Mouse (Mus musculus) cerebellum, adult (tissue): ENCODE measurements around the gene Reep1.

Experiments
- ATAC-seq: cut with Nextera tagmentation; 2 replicates; pipeline ENCODE4 v1.9.2; 2017; ENCODE audit warnings: mild to moderate bottlenecking, moderate library complexity, mixed read lengths; ENCODE audit not compliant: insufficient number of reproducible peaks, low FRiP score, low TSS enrichment

The Reep1 gene

DNA sequence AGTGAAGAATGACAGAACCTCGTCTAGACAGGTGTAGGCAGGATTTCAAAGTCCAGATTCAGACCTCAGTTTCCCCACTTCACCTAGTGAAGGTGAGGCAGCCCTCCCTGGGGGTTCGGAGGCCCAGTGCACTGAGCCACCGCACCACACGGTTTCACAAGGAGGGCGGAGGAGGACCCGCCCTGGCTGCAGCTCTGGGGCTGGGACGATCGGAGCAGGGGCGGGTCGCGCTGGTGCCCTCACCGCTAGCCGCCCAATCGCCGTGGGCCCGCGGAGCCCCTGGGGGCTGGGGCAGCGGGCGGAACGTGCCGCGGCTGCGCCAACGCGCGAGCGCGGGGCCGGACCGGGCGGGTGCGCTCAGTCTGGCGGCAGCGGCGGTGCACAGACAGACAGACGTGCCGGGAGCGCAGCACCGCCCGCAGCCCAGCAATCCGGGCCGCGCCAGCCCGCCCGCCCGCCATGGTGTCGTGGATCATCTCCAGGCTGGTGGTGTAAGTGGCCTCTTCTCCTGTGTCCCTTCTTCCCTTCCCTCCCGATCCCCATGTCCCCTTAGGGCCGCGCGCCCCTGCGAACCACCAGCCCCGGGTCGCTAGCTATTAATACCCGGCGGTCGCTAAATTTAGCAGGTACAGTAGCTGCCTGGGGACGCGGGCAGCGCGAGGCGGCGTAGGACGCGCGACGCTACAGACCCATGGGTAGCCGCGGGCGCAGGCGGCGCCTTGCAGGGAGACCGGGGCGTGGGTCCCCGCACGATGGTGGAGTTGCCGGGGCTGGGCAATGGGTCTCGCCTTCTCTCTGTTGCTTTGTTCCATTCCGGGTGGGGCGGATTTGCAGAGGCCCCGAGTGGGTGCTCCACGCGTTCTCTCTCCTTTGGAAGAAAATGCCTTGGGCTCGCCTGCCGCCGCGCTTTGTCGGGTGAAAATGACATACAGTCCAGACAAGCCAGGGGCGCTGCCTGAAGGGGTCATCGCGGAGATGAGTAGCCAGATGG, at the start of gene Reep1:
Gene Reep1 (plus strand): TSS at position 51 of the 991 bp plus-strand sequence.
- ATAC-seq, result peak; percentile 89

DNA sequence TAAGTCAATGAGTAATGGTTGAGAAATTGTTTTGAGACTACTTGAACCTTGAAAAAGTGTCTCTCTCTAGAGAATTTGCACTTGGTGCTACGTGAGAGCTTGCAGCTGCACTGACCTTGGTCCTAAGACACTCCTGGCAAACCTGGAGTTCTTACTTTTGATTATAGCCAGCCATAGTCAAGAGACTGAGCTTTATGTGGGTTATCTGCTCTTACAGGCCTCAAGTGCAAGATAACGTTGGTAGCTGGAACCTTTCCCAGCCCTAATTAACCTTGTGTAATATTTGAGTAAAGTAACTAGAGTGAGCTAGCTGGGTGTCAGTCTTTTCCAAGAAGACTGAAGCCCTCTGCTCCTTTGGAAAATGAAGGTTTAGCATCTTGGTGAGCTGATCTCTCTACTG, 49.1 kb upstream of the Reep1 start:
- ATAC-seq, result no peak

- no peak for ATAC-seq
Observed at GRCm38 (mm10) chr6:71664511-71664910, 42.9 kb upstream of the Reep1 start.

GRCm38 (mm10) chr6:71673166-71673565, 34.2 kb upstream of the Reep1 start:
- ATAC-seq, result no peak

- no peak for ATAC-seq
Observed at GRCm38 (mm10) chr6:71678891-71679290, 28.5 kb upstream of the Reep1 start.

DNA sequence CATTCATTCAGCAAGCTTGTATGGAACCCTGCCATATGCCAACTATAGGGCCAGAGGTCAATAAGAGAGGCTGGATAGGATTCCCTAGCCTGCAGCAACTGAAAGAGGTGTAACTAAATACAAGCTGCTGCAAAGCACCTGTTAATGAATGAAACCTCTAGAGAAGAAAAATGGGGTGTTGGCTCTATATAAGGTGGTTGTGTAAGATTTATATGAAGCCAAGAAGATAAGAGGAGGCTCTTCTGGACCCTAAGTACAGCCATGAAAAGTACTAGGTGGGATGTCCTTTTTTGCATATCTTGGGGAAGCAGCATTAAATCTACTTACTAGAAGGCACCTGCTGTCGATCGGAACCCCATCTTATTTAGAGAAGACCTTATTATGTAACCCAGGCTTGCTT, 12.2 kb upstream of the Reep1 start:
- no peak for ATAC-seq

DNA sequence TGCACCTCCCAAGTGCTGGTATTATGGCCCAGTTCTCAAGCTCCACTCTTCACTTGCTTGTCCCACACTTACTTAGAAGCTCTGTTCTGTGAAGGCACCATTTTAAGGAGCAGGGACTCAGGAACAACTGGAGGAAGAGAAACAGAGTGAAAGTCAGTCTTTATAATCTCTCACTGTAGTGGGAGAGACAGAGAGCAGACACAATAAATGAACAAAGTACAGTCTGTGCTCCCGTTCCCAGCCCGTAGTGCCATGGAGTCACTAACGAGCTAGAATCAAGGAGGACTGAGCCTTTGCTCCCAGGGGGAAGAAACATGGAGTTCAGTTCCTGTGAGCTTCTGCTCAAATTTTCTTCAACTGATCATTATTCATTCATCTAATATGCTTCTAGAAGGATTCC, 11.8 kb upstream of the Reep1 start:
- ATAC-seq, result no peak

- ATAC-seq, result no peak
Observed at GRCm38 (mm10) chr6:71706871-71707270, 490 bp upstream of the Reep1 start.

DNA sequence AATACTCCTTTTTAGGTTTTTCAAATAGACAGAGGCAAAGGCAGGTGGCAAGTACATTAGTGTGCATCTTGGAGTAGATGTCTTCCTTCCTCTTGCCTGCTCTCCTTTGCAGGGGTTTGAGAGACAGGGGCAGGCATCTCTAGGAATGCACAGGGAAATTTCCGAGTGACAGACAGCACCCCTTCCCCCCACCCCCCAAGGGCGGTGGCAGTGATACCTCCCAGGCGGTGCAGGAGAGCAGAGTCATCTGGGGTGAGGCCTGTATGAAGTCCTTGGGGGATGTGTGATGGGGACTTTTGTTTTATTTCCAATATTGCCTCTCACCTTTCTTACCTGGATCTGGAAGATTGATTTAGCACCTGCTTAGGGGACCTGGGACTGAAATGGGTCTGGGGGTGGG, 1.2 kb downstream of the Reep1 start:
- 0 out of 2 replicates have a peak, but pooled peaks have one; percentile 4 for ATAC-seq

DNA sequence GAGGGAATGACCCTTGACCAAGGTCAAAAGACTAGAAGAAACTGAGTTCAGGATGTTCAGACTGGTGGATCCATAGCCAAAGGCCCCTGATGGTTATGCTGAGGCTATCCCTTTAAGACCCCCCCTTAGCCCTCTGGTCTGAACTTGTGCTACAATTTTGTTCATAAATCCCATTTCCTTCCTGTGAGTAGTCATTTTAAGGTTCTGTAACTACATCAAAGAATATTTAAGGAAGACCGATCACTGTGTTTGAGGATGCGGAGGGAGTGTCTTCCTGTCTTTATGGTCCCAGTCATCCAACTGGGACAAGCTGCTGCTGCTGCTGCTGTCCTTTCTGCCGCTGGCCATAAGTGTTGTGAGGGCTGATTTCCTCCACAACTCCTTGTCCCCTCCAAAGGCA, 3.0 kb downstream of the Reep1 start:
- no peak for ATAC-seq

GRCm38 (mm10) chr6:71711201-71711600, 3.8 kb downstream of the Reep1 start:
- no peak for ATAC-seq

DNA sequence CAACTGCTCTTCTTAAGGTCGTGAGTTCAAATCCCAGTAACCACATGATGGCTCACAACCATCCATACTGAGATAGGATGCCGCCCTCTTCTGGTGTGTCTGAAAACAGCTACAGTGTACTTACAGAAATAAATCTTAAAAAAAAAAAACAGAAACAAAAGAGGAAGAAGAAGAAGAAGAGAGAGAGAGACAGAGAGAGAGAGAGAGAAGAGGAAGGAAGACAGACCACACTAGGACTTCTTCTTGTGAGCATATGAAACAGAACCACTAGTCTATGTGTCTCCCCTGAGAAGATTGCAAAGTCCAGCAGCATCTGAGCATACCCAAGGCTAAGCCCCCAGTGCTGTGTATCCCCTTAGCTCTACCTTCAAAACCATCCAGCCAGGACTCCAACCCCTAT, 6.2 kb downstream of the Reep1 start:
- ATAC-seq, result no peak

DNA sequence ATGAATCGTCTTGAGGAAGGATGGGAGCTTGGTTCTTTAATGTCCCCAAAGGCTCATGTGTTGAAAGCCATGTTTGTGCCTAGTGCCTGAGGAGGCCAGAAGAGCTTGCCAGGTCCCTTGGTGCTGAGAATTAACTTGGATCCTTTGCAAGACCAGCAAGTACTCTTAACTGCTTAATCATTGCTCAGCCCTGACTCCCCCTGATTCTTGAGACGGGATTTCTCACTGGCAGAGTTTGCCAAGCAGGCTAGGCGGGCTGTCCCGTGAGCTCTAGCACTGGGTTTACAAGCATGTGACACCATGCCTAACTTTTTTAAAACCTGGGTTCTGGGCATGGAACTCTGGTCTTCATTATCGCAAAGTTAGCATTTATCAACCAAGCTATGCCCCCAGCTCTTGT, 7.6 kb downstream of the Reep1 start:
- no peak for ATAC-seq

DNA sequence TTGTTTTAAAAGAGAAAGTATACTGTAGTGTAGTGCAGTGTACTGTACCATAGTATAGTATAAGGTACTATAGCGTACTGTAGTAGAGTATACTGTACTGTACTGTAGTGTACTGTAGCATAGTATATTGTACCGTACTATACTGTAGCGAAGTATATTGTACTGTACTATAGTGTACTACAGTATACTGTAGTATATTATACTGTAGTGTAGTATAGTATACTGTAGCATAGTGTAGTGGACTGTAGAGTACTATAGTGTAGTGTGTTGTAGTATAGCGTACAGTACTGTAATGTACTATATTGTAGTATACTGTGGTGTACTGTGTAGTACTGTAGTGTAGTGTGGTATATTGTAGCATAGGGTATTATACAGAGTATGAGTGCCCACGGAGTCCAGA, 9.1 kb downstream of the Reep1 start:
- no peak for ATAC-seq

DNA sequence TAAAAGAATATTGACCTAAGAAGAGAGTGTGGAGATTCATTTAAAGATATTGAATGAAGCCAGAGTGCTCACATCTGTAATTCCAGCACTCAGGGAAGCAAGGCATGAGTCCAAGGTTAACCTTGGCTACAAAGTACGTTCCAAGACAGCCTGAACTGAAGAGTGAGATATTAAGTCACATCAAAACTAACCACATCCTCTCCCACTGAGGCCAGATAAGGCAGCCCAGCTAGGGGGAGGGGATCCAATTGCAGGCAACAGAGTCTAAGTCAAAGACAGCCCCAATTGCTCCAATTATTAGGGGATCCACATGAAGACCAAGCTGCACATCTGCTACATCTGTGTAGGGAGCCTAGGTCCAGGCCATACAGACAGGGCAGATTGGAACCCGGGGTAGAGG, 11.0 kb downstream of the Reep1 start:
- no peak for ATAC-seq

DNA sequence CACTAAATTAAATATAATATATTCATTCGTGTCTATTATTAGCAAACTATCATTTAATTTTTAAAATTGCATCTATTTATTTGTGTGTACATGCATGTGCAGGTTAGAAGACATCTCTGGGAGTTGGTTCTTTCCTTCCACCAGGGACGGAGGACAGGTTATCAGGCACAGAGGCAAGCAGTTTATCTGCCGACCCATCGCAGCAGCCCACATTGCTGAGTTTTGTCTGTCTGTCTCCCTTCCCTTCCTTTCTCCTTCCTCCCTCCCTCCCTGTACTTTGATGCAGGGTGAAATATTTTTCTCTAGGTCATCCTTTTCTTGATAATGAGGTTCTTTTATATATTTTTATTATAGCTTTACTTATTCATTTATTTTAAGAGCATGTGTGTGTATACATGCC, 11.9 kb downstream of the Reep1 start:
- no peak for ATAC-seq

DNA sequence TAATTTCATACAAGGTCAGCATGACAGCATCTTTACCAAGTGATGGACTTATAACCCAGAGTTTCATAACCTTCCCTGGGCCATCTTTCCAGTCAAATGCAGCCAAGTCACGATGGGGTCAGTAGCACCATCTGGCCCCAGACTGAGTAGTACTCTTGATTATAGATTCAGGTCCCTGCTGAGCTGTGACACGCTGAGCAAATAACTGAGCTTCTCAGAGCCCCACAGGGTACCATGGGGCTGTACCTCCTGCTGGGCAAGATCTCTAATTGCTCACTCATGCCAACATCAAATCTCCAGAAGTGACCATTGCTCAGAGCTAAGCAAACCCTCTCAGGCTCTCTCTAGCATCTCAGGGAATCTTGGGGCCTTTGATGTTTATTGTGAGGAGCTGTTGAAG, 15.6 kb downstream of the Reep1 start:
- 0 out of 2 replicates have a peak, but pooled peaks have one; percentile 13 for ATAC-seq

DNA sequence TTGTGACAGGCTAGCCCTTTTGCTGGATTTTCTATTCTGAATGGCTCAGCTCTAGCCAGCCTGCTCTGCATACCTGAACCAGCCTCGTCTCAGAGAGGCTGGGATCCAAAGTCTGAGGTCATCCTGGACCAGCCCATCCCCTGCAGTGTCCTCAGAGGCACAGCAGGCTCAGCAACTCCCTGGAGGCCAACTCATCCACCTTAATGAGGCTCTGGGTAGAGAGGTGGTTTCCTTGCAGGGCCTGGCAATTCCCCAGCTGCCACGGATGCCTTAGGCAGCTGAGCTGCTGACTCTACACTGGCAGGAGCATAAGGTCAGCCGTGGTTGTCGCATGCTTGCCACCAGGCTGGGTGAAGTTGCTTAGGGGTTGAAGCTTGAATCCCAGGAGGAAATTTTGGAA, 16.2 kb downstream of the Reep1 start:
- ATAC-seq, result peak; percentile 80

DNA sequence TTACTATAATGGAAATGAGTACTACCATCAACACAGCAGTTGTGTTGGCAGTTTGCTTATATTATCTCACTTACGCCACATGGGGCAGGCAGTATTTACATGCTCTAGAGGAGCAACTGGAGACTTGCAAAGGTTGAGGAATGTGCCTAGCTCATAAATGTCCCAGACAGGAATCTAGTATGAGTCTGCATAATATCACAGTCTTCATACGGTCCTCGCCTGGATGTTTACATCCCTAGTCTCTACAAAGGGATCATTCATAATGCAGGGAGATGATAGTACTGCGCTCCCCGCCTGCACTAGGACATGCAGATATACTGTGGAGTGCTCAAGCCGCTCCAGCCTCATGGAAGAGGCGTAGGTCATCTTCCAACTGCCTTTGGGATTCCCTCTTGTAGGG, 19.3 kb downstream of the Reep1 start:
- no peak for ATAC-seq

DNA sequence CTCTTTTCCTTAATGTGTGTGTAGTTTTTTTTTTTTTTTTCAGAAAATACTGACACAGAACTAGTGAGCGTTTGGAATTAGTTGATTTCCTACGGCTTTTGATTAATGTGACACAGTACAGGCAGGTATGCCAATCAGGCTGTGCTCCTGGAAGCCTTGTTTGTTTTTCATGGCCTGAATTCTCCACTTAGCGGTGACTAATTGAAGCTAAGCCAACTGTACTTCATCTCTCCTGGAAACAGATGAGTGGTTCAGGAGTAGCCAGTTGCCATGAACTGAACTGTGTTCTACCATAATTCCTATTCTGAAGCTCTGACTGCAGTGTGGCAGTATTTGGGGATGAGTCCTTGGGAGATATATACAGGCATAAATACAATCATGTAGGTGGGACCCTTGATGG, 20.9 kb downstream of the Reep1 start:
- ATAC-seq, result no peak

DNA sequence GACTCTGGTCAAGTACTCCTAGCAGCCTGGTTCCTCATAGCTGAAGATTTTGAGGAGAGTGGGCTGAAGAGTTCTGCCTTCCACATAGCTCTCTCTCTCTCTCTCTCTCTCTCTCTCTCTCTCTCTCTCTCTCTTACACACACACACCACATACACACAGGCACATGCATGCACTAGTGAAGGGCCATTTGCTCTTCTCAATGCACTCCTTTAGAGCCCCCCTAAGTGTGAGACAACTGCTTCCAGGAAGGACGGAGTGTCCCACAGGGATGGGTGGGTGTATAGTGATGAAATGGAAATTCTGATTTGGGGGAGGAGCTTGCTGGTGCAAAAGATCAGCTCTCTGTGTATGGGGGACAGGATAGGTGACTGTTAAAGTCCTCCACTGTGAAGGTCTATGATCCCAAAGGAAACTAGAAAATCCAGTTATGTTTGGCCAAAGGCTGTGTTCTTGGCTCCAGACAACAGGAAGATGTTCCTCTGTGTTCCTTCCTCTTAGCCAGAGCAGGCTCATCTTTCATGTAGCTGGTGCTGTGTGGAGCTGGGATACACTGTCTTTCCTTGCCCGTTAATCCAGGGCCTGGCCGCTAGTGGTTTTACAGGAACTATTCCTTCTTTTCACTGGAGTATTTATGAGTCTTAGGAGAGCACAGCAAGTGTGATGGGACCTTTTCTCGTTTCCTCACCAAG, 27.7 kb downstream of the Reep1 start:
- ATAC-seq, result no peak

DNA sequence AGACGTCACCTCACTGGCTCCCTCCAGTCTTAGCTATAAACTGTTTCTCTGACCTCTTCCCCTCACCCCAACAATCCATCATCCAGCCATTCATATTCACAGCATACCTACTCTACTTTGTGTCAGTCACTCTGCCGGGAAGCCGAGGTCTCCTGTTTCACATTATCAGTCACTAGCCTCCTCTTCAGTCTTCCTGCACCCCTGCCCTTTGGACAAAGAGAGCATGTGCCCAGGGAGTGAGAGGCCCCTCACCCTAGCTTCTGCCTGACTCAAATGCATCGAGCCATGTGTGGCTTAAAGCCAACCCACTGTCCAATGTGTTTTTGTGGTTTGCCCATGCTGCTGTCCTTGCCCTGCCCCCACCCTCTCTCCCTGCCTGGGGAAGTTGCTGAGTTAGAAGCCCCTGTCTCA, 28.2 kb downstream of the Reep1 start:
- no peak for ATAC-seq
